Mouse (Mus musculus) erythroblast, embryonic 14.5 days (primary cell): ENCODE measurements at regions not wholly inside any gene's neighbourhood (a gene's known extent, or its start where the extent isn't known, plus 50 kb on each side); places are given as distances from the start of the nearest gene placed in this dataset.

Experiments used
- GATA1 ChIP-seq: IDR thresholded peaks from 2 replicates; pipeline ENCODE4 v1.6.1; 2012; ENCODE audit warnings: low read length, inconsistent platforms, mixed read lengths
- TAL1 ChIP-seq: IDR thresholded peaks from 3 replicates; pipeline ENCODE4 v1.6.1; 2012; ENCODE audit warnings: low read length, inconsistent platforms, mixed read lengths

GRCm38 (mm10) chr2:45925791-45926480 is 808.7 kb upstream of the Zeb2 start:
- TF ChIP-seq TAL1 (no peak), GATA1 (no peak)
